Mouse (Mus musculus) forebrain, embryonic 16.5 days (tissue): ENCODE data around the gene Camk2b. TPM values are rescaled to one million over a fixed set of nuclear protein-coding genes. Genes with fewer than 3 reads are reported as not detected.
A peak's percentile ranks its signal among the peaks of the same experiment; 100 is the strongest.

Source experiments
- ATAC-seq: fragments of 200-750 bp; cut with Nextera tagmentation; 2 replicates; pipeline ENCODE4 v1.8.0; 2017; ENCODE audit warnings: mild to moderate bottlenecking, moderate library complexity
- H3K27ac ChIP-seq: fragments of 300-500 bp; sonication (generic); 2 replicates; pipeline ENCODE4 v1.5.1; 2014; ENCODE audit warnings: low read length, control low read depth
- H3K27me3 ChIP-seq: fragments of 300-500 bp; sonication (generic); replicated peaks from 2 replicates; pipeline ENCODE4 v1.6.1; 2014; ENCODE audit warnings: low read length; ENCODE audit not compliant: control insufficient read depth, insufficient read depth
- H3K36me3 ChIP-seq: fragments of 300-500 bp; sonication (generic); 2 replicates; pipeline ENCODE4 v1.6.1; 2014; ENCODE audit not compliant: control insufficient read depth, insufficient read depth
- H3K4me1 ChIP-seq: fragments of 300-500 bp; sonication (generic); replicated peaks from 2 replicates; pipeline ENCODE4 v1.6.1; 2014; ENCODE audit warnings: low read length; ENCODE audit not compliant: control insufficient read depth, insufficient read depth
- H3K4me2 ChIP-seq: fragments of 300-500 bp; sonication (generic); 2 replicates; pipeline ENCODE4 v1.6.1; 2014; ENCODE audit warnings: mild to moderate bottlenecking, low read length, control low read depth
- H3K4me3 ChIP-seq: fragments of 300-500 bp; sonication (generic); replicated peaks from 2 replicates; pipeline ENCODE4 v1.5.1; 2014; ENCODE audit warnings: mild to moderate bottlenecking, low read length, control low read depth
- H3K9ac ChIP-seq: fragments of 300-500 bp; sonication (generic); replicated peaks from 2 replicates; pipeline ENCODE4 v1.6.1; 2014; ENCODE audit warnings: low read depth, low read length, control low read depth
- H3K9me3 ChIP-seq: fragments of 300-500 bp; sonication (generic); 2 replicates; pipeline ENCODE4 v1.6.1; 2016; ENCODE audit warnings: low read length; ENCODE audit not compliant: control insufficient read depth
- WGBS: fragments of 180-500 bp; shearing (Covaris S2); extraction: QIAGEN DNeasy Blood & Tissue Kit; methylation state at CpG from one replicate; pipeline ENCODE4 v1.1.7; 2014; 5-methylcytosine and 5-hydroxymethylcytosine counted together
- polyA plus RNA-seq: library from polyadenylated mRNA; unstranded; fragments of >200 nt; fragmentation: Nextera tagmentation; extraction: Ambion mirVana; gene quantifications from 2 replicates; pipeline ENCODE4 v1.2.1, GENCODE M21; 2015

Gene Camk2b
- polyA plus RNA-seq, 1 experiment from 2014 or later = 171 TPM

GRCm38 (mm10) chr11:6075618-6076066, 9.5 kb upstream of the Camk2b start:
- Histone ChIP-seq H3K27me3 (no peaks in the 10 kb centered on the region), H3K36me3 (no peaks in the 10 kb centered on the region), H3K4me3 (no peak overlapping the region), H3K27ac (peak overlapping the region; percentile 87), H3K4me2 (peak overlapping the region; percentile 17; the same call in 1 of the 2 replicates), H3K9ac (peak overlapping the region; percentile 32; the same call in 1 of the 2 replicates), H3K4me1 (peaks cover 17% of the 10 kb centered on the region), H3K9me3 (no peaks in the 10 kb centered on the region)
- WGBS = 21% methylated on average over 8 of the region's 8 CpGs
- peak; percentile 83 for ATAC-seq

DNA sequence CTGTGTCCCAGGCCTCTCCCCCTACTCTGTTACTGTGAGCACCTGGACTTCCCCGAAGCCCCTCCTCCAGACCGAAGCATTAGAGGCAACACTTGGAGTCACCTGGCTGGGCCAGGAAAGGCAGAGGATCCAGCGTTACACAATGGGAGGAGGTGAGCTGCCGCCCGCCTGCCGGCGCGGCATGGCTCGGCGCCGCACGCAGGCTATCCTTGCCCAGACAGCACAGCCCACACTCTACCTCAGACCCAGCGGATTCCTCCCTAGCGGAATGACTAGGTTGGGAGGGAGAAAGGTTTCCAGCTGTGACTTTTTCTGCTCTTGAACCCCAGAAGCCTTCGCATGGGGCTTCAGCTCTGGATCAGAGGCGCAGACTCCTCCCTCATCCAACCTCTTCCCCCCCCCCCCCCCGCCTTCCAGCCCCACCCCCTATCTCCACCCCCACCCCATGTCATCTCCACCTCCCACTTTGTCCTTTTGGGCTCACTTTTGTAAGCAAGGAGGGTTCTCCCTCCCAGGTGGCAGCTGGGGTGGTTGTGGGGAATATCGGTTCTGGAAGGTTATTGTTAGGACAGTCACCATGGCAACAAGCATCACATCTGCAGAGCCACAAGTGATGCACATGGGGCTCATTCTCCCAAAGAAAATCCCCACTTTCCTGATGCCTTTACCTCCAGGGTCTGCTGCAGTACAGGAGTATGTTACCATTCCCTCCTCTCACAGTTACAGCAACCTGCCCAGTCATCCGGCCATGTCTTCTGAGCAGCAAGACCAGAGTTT, 2.2 kb upstream of the Camk2b start:
- Histone ChIP-seq H3K27ac (no peak overlapping the region), H3K4me1 (peaks cover 27% of the 10 kb centered on the region), H3K9ac (no peak overlapping the region; the same call in 1 of the 2 replicates), H3K4me3 (peak overlapping the region; percentile 30), H3K27me3 (peaks cover 30% of the 10 kb centered on the region), H3K9me3 (no peaks in the 10 kb centered on the region), H3K4me2 (peak overlapping the region; percentile 46), H3K36me3 (no peaks in the 10 kb centered on the region)
- 0 out of 2 replicates have a peak, but pooled peaks have one; percentile 5 for ATAC-seq
- WGBS = 7% methylated on average over 18 of the region's 19 CpGs

DNA sequence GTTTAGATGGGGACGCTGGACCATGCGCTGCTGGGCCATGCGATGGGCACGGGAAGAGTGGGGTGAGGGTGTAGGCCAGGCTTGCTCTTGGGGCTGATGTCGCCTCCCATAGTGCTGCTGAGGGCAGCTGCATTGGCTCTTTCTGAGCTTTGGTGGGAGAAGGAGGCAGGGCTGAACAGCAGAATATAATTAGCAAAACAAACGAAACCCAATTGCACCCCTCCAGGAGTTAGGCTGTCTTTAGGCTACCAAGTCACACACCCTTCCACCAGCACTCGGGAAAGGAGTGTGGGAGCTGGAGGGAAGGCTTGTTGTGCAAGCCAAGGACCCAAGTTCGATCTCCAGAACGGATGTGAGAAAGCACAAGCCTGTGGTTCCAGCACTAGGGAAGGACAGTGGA, 998 bp upstream of the Camk2b start:
- H3K27ac ChIP-seq = no peak overlapping the region
- no peak overlapping the region for H3K9ac ChIP-seq
- H3K4me2 ChIP-seq = no peak overlapping the region
- ATAC-seq = no peak
- no peaks in the 10 kb centered on the region for H3K36me3 ChIP-seq
- no peaks in the 10 kb centered on the region for H3K9me3 ChIP-seq
- peaks cover 32% of the 10 kb centered on the region for H3K27me3 ChIP-seq
- 41% methylated on average over 9 of the region's 9 CpGs for whole genome bisulfite sequencing
- no peak overlapping the region for H3K4me3 ChIP-seq
- H3K4me1 ChIP-seq = peaks cover 36% of the 10 kb centered on the region

DNA sequence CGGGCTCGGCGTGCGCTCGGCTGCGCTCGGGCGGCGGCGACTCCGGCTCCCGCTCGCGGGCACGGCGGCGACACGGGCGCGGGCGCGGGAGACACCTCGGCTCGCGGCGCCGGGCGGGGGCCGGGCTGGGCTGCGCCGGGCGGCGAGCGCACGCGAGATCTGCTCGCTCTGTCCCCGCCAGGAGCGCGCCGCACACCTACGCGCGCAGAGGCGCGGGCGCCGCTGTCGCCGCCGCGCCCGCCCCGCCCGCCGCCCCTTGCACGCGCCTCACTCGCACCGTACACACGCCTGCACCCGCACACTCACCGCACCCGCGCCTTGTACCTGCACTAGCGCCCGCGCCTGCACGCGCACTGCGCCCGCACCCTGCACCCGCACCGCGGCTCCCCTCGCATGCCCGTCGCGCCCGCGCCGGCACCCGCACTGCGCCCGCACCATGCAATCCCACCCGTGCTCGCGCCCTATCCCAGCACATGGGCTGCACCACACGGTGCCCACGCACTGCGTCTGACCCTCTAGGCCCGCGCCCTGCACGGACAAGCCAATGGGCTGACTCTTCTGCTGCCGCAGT, 526 bp downstream of the Camk2b start:
- WGBS = under 1% methylated on average over 84 of the region's 95 CpGs
- peak; percentile 89 for ATAC-seq
- H3K9ac ChIP-seq = peak overlapping the region; percentile 83
- peak overlapping the region; percentile 65 for H3K4me3 ChIP-seq
- H3K4me2 ChIP-seq = peak overlapping the region; percentile 59
- H3K27me3 ChIP-seq = peaks cover 32% of the 10 kb centered on the region
- peak overlapping the region; percentile 84 for H3K27ac ChIP-seq
- no peaks in the 10 kb centered on the region for H3K36me3 ChIP-seq
- peaks cover 36% of the 10 kb centered on the region for H3K4me1 ChIP-seq
- H3K9me3 ChIP-seq = no peaks in the 10 kb centered on the region

DNA sequence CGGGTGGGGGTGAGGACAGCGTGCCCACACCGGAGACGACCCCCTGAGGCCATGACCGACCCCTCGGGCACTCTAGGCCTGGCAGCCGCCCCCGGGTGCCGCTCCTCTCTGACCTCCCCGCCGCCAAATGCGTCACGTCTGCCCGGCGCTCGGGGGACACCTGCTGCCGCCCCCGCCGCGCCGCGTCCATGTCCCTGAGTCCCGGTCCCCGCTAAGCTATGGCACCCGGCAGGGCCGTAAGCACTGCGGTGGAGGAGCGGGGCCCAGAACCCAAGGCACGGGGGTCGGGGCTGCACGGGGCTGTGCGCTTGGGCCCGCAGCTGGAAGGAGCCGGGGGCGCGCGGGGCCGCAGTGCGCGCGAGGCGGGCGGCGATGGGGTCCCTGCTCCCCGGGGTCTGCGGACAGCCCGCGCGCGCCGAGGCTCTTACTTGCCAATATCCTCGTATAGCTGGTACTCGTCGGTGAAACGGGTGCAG, 1.1 kb downstream of the Camk2b start:
- no peaks in the 10 kb centered on the region for H3K9me3 ChIP-seq
- H3K27me3 ChIP-seq = peaks cover 32% of the 10 kb centered on the region
- WGBS = 1% methylated on average over 51 of the region's 55 CpGs
- peaks cover 36% of the 10 kb centered on the region for H3K4me1 ChIP-seq
- H3K27ac ChIP-seq = peak overlapping the region; percentile 84
- H3K36me3 ChIP-seq = no peaks in the 10 kb centered on the region
- H3K4me3 ChIP-seq = peak overlapping the region; percentile 65
- peak overlapping the region; percentile 83 for H3K9ac ChIP-seq
- peak overlapping the region; percentile 59 for H3K4me2 ChIP-seq
- ATAC-seq = peak; percentile 27

DNA sequence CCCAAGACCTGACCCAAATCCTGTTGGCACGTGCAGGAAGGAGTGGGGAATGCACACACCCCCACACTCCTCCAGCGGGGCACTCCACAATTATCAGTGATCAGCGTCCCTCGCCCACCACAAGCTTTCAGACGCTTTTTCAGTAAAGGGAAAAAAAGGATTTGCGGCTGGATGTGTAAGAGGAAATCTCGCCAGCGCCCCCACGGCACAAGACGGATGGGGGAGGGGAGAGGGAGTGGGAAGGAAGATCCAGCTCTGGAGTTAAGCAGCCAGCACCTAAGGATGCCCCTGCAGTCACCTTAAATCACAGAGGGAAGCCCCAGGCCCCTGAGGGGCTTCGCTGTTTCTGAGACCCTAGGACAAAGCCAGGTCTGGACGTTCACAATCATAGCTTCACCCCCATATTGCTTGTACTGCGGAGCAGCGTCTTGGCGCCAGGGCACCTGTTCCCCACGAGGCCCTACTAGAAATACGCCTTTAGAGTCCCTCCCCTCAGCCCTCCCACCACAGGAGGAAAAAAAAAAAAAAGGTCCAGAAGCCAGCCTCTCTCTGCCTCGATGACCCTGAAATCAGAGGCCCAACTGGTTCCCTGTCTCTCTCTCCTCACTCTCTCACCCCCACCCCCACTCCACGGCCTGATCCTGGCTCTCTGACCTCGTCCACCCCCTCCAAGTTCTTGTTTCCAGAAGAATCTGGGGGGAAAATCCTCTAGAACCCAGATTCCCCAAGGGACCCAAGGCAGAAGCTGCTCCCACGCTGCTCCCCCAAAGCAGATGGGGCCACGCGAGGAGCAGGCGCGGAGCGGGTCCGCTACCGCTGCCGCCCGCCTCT, 1.7 kb downstream of the Camk2b start:
- no peaks in the 10 kb centered on the region for H3K36me3 ChIP-seq
- peaks cover 36% of the 10 kb centered on the region for H3K4me1 ChIP-seq
- no peak for ATAC-seq
- H3K27me3 ChIP-seq = peaks cover 32% of the 10 kb centered on the region
- H3K9me3 ChIP-seq = no peaks in the 10 kb centered on the region
- H3K9ac ChIP-seq = peak overlapping the region; percentile 83
- WGBS = 2% methylated on average over 29 of the region's 30 CpGs
- peak overlapping the region; percentile 59 for H3K4me2 ChIP-seq
- peak overlapping the region; percentile 84 for H3K27ac ChIP-seq
- peak overlapping the region; percentile 65 for H3K4me3 ChIP-seq

GRCm38 (mm10) chr11:6063501-6064214, 2.5 kb downstream of the Camk2b start:
- Histone ChIP-seq H3K9ac (peak overlapping the region; percentile 83), H3K9me3 (no peaks in the 10 kb centered on the region), H3K4me1 (peaks cover 36% of the 10 kb centered on the region), H3K27me3 (peaks cover 32% of the 10 kb centered on the region), H3K36me3 (no peaks in the 10 kb centered on the region), H3K27ac (peak overlapping the region; percentile 84), H3K4me3 (peak overlapping the region; percentile 65), H3K4me2 (peak overlapping the region; percentile 59)
- 41% methylated on average over 17 of the region's 17 CpGs for WGBS
- no peak for ATAC-seq

GRCm38 (mm10) chr11:6063065-6063464, 3.1 kb downstream of the Camk2b start:
- ATAC-seq = no peak
- Histone ChIP-seq H3K27ac (no peak overlapping the region), H3K4me1 (peaks cover 30% of the 10 kb centered on the region), H3K4me2 (peak overlapping the region; percentile 59), H3K36me3 (no peaks in the 10 kb centered on the region), H3K27me3 (peaks cover 32% of the 10 kb centered on the region), H3K9me3 (no peaks in the 10 kb centered on the region), H3K4me3 (peak overlapping the region; percentile 65), H3K9ac (no peak overlapping the region; the same call in 1 of the 2 replicates)
- 87% methylated on average over 7 of the region's 7 CpGs for WGBS
